Mouse (Mus musculus) thymus, postnatal 14 days (tissue): ENCODE results near the gene Lpin1.

ENCODE experiments used
- DNase-seq: peaks from one replicate; pipeline ENCODE4 v3.0.0; 2021

The Lpin1 gene

DNA sequence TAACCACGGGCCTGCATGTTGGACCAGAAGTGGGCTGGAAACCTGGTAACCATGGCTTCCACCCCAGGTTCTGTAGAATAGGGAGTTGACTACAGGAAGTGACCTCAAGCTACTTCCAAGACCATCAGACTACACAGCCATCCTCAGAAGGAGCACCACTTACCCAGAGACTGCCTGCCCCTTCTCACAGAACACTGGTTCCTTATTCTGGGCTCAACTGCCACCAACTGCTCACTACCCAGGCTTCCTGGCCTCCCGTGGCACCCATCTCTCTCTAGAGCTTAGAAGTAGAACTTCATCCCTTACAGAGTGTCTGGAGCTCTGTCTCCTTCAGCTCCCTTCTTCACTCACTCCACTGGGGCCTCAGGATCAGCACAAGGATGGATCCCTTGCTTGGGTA, at the start of gene Lpin1:
TSS of gene Lpin1 (minus strand) at position 31 of the 400 bp plus-strand sequence.
- DNase-seq, result no peak

DNA sequence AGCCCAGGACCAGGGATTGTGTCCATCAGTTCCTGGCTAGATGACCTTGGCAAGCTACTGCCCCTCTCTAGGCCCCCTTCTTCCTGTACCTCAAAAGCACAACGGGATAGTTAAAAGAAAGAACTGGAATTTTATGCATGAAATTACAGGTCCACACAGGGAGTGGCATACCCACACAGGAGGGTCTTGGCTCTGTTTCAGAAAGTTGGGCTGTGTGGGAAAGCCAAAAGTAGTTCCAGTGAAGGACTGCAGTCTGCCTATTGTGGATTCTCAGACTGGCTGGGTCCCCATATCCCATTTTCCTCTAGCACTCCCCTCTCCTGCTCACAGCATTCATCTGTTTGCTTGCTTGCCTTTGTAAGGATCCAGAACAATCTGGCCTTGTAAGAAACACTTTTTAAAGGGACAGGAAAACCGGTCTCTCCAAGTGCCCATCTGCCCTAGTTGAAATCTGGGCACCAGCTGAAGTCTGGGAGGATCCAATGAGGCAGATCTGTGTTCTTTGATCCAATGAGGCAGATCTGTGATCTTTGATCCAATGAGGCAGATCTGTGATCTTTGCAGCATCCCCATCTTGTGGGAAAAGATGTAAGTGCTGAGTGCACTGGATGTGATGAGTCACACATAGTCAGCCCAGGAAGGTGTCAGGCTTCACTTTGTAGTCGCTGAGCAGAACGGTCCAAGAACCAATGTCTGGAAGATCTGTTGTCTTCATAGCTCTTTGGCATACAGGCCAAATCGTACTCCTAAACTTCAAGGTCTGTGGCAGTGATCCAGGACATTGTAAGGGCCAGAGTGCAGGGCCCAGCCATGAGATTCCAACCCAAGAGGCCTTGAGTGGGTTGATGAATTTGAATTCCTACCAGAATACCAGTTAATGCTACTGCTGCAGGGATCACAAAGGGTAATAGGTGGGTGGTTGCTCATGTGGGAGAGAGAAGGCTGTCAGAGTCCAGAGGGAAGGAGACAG, 46.4 kb upstream of the Lpin1 start:
- DNase-seq, result no peak

DNA sequence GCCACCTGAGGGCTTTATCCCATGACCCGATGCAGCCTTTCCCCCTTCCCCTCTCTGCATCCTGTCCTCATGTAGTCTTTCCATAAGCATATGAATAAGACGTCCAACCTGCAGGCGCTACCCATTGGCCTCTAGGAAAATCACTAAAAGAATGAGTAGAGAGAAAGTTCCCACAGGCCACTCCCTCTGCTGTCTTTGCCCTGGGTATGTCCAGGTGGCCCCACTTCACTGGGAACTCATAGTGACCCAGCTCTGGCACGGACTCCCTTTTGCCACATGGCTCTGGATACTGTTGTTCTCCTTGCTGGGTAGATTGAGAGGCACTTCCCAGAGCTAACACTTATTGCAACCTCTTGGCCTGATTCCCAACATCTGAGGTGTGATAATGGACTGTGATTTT, 44.8 kb upstream of the Lpin1 start:
- no peak for DNase-seq

DNA sequence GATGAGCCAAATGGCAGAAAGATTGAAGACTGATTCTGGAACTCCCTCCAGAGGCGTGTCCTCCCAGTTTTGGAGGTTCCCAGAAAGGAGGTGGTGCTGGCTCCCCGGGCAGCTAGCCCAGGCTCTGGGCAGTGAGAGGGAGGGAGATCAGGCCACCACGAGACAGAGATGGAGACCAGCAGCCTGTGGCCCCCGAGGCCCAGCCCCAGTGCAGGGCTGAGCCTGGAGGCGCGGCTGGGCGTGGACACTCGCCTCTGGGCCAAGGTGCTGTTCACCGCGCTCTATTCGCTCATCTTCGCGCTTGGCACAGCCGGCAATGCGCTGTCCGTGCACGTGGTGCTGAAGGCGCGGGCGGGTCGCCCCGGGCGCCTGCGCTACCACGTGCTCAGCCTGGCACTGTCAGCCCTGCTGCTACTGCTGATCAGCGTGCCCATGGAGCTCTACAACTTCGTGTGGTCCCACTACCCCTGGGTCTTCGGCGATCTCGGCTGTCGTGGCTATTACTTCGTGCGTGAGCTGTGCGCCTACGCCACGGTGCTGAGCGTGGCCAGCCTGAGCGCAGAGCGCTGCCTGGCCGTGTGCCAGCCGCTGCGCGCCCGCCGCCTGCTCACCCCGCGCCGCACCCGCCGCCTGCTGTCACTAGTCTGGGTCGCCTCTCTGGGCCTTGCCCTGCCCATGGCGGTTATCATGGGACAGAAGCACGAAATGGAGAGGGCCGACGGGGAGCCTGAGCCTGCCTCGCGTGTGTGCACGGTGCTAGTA, 42.7 kb upstream of the Lpin1 start, which contains the start of gene Ntsr2:
TSS of gene Ntsr2 (plus strand) at position 51 of the 762 bp plus-strand sequence.
- DNase-seq, result peak; percentile 63

DNA sequence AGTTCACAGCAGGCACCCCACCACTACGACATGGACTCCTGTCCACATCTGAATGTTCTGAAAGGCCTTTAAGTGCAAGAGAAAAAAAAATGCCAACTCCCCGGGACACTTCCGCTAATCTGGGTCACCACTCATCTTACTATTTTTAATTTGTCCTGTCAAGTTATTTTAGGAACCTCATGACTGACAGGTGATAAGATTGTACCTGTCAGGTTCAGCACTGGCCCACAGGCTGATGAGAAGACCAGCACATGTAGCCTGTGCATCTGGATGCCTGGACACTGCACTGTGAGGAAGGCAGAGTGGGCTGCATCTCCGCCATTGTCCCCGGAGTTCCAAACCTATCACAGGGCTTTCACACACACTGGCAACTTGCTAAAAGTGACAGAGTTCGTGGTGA, 39.1 kb upstream of the Lpin1 start:
- no peak for DNase-seq

DNA sequence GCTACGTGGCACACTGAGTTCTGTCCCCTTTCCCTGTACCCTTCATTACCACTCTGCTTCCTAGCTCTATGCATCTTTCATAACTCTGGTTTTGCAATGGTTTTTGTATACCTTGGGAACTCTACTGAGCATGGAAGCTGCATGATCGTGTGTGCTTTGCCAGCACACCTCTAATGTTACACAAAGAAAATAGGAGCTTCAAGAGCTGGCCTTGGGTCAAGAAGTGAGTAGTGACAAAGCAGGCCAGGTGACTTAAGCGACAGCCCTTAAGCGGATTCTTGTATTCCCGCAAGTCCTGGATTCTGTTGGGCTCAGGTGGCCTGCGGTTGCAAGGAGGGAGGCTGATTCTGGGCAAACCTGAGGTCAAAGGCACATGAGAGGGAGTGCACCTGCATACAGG, 37.5 kb upstream of the Lpin1 start:
- DNase-seq, result no peak

DNA sequence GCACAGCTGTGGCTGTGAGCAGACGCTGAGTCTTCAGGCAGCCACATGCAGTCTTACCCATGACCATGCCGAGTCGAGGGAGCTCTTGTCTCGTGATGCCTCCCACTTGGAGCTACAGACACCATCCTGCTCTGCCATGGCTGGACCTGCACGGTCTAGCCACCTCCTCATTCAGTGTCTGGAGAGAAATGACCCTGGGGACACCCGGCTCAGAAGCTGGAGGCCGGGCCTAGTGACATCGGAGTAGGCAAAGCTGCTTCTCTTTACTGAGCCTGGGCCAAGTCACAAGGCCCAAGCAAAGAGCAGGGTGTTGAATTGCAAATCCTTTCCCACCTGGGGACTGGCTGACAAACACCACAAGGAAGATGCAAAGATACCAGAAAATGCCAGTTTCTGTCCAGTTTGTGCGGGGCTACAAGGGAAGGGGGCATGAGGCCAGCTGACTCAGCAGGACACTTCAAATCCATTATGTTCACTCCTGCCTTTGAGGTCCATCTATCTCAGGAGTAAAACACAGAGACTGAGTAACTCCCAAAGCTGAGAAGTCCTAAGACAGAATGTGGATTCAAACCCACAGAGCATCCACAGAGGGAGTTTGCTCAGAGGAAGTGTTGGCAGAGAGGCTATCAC, 36.1 kb upstream of the Lpin1 start:
- no peak for DNase-seq

DNA sequence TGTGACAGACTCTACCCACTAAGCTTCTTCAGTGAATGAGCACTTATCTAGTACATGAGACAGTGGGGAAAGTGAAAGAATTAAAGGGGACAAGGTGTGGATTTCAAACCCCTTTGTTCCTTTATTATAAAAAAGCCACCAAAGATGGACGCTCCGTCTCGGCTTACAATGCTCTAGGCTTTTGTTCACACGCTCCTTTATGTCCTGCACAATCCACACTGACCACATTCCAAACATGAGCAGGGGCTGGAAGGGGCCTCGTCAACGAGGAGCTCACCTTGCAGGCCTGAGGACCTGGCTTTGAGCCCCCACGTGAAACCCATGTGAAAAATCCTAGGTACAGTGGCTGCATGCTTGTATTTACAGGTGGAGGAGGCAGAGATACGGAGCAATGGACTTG, 33.9 kb upstream of the Lpin1 start:
- no peak for DNase-seq

DNA sequence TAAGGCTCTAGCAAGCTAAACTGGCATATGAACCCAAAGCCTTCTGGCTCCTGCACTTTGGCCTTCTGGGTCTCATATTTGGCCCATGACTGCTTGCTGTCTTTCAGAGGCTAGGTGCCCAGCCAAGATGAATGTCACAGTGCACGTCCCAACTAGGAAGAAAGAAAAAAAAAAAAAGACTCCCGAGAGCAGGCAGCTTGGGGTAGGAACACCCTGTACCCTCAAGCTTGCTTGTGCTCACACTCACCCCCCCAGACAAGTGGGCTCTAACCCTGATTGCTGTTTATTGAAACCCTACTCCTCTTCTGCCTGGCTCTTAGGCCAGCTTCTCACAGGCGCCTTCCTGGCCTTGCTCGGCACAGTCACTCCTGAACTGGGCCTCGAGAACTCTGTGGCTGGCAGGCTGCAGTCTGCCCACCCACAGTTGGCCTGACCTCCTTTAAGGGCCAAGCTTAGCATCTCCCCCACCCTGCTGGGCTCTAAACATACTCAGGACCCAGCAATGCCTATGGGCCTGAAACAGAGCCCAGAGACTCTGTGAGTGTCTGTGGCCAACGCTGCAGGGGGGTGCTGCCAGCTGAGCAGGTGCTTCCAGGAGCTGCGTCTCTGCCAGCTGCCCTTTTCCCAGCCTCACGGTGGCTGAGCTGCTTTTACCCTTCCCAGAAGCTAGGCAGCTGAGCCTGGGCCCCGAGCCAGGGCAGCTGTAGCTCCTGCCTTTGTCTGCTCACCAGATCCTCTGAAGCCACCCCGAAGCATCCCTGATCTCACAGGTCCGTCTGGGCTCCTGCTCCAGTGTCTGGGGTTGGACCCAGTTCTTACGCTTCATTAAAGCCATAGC, 33.0 kb upstream of the Lpin1 start:
- DNase-seq, result no peak

DNA sequence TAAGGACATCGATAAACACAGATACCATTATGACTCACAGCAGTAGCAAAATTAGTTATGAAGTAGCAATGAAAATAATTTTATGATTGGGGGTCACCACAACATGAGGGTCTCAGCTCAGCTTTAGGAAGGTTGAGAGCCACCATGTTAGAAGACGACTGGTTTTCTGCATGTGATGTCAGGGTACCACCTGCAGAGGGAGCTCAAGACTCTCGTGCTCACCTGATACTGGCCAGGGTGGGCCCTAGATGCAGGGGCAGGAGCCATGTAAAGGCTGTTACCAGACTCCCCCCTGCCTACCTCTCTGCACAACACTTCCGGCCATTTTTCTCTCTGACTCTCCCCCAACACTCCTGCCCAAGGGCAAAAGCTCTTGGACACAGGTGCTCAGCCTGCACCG, 31.2 kb upstream of the Lpin1 start:
- peak; percentile 26 for DNase-seq

DNA sequence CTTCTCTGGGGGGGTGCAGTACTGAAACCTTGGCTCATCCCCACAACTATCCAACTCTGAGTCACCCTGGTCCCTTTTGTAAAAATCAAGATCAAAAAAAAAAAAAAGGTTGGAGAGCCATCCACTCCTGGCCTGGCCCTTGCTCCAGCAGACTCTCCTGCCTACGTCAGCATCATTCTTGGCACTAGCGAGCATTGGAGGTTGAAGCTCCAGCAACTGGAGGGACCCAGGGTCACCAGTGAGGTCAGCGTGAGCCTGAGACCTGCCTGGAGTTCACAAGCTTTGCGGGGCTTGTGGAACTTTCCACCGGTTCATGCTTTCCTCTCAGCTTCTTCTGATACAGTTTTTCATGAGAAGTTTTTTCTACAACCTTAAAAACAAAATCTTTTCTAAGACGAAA, 29.3 kb upstream of the Lpin1 start:
- DNase-seq, result no peak

DNA sequence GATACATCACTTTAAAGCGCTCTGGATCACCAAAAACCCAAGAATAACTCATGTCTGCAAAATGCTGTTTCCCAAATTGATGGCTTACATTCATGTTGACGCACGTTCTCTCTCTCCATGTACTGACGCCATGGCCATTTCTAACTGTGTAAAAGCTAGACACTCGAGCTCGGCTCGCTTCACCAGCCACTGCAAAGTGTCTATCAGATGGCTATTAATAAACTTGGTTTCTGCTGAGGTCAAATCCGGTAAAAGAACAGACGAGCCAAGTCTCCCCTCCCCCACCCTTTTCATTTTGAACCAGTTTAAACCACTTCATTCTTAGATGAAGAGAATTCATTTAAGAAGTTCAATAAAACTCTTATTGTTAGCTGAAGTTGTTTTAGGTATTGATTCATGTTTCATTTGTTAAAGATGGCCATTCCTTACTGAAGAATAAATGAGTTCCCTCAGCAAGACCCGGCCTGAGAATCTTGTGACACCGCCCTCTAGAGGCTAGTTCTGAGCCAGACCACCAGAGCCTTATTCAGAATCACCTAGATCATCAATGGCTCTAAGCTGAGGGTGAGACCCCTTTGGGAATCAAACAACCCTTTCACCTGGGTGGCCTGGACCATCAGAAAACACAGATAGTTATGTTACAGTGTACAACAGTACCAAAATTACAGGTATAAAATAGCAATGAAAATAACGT, 28.5 kb upstream of the Lpin1 start:
- DNase-seq, result peak; percentile 26

DNA sequence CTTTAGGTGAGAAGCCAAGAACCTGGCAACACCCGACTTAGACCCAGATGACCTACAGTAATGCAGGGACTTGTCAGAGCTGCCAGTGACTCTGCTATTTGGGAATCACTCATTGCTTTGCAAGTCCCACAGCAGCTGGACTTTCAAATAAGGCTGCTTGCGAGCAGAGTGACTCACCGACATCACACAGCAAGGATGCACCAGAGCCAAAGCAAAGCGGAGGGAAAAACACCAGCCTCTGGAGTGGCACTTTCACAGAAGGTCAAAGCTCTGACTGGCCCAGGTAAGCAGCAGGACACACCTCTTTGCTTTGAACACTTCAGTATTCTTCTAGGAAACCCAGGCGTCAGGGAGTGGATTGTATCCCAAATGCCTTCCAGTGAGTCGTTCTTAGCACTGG, 25.1 kb upstream of the Lpin1 start:
- DNase-seq, result no peak

DNA sequence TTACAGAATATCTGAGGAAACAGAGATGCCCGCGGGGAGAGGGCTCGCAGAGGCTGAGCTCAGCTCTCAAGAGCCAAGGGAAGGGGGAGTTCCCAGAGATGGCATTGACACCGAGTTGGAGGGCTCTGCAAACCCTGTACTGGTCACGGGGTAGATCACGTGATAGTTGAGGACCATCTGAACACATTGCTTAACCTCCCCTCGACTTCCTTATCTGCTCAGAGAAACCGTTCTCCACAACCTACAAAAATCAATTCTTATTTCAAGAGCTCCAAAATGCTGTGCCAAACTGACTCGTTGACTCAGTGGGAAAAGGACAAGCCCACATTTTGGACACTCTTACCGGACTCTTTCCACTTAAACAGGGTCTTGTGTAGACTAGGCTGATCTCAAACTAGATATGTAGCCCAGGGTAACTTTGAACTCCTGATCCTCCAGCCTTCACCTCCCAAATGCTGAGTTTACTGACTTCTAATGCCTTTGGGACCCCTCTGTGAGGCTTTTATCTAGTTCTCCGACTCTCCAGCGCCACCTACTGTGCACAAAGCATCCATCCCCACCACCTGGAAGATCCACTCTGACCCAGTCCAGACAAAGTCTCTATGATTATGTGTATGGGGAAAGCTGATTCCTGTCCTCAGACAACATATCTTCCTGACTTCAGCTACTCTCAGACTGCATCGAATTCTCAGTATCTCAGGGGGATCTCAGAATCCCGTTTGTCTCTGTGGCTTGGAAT, 23.5 kb upstream of the Lpin1 start:
- peak; percentile 74 for DNase-seq

DNA sequence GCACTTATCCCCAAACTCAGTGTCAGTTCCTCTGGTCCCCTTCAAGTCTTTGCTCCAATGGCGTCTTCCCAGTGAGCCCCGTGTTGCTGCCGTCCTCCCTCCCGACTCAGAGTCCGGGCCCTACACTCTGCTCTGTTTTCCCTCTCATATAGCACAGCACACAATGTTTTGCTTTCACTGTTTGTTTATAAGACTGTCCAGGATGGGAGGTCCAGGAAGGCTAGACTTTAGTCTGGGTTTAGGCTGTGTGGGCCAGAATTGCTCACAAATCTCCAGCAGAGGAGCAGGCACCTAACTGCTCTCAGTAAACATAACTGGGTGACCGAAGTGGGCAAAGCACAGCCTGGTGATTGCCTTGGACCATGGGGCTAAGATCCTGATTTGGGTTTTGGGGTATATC, 22.5 kb upstream of the Lpin1 start:
- no peak for DNase-seq

DNA sequence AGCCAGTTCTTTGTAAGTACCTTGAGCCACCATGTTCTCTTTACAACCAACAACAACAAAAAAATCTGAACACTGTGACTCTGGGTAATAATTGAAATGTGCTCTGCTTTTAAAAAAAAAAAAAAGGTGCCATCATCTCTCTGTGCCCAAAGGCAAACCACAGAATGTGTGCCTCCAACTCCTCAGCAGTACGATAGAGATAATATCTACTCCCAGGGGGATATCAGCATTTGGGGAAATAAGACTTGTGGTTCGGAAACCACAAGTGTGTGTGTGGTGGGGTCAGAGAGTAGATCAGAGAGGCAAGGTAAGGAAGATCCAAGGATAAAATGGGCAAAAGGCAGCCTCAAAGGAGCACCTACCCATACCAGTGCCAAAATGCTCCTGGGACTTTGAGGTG, 20.7 kb upstream of the Lpin1 start:
- DNase-seq, result no peak

DNA sequence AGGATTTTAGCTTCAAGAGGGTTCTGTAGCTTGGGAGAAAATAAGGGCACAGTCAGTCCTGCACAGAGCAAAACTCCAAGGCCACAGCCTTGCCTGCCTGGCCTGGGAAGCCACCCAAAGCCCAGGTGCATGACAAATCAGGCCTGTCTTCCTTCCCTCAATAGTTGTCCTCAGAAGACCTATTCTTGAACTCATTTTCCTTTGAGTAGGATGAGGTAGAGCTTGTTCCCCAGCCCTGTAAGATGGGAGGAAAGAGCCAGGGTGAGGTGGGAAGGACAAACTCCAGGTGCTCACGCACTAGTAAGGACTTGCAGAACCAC, 20.1 kb upstream of the Lpin1 start:
- no peak for DNase-seq

DNA sequence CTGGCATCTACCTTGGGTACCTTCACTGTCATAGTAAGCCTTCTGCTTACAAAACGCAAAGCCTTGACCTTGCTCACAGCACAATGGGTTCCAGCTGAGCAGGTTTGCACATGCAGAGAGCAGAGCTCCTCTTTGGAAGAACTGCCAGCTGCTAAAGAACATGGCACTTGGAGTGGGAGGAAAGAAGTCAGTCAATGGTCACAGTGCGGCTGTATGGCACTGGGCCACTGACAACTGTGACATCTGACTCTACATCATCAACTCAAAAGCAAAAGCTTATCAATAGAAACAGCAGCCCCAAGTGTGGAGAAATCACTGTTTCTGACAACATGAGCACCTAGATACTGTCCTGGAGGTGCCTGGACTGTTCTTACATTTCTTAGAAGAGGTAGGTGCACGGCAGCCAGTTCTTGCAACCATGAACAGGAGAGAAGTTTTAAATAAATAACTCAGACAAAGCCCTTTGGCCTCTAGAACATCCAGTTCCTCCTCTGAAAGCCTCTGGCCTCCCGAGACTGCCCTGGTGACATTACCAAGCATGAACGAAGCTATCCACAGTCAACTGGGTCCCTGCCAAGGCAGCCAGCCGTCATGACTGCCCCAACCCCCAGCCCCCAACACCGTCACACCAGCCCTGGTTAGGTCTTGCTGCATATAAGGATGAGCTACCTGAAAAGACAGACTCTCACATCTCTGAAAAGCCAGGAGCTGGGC, 19.5 kb upstream of the Lpin1 start:
- no peak for DNase-seq

DNA sequence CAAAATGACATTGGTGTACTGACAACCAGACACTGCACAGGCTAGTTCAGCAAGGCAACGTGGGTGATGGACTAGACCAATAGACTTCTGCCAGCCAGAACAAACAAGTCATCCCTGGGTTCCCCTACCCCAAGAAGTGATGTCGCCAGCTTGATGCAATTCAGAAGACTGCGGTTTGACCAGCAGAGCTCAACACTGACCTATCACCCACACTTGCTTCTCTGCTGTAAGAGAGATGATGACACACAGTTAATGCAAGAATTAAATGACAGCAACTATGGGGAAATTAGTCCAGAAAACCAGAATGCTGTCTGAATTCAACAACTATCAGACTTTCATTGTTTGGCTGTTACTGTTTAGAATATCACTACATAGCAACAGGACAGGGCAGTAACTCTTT, 9.5 kb upstream of the Lpin1 start:
- DNase-seq, result no peak

DNA sequence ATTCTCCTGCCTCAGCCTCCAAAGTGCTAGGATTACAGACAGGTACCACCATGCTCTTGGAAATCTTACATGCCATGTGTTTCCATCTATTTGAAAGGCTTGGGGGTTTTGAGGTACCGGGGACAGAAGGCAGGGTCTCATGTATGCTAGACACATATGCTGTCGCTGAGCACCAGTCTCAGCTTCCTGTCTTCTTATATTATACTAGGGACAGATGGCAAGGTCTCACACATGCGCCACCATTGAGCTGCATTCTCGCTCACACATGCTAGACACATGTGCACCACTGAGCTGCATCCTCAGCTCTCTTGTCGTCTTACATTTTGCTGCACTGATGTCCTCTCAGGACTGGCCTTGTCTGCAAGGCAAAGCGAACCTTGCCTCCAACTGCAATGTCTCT, 8.7 kb upstream of the Lpin1 start:
- no peak for DNase-seq
